Mouse (Mus musculus) lung, embryonic 14.5 days (tissue): ENCODE data around the gene Fasn. TPM values are rescaled to one million over a fixed set of nuclear protein-coding genes. Genes with fewer than 3 reads are reported as not detected.

Experiments used
- ATAC-seq: fragments of 200-750 bp; cut with Nextera tagmentation; 2 replicates; pipeline ENCODE4 v1.8.0; 2017; ENCODE audit warnings: mild to moderate bottlenecking, moderate TSS enrichment, moderate library complexity; ENCODE audit not compliant: insufficient read depth
- DNase-seq: peaks from one replicate; pipeline ENCODE4 v3.0.0-alpha.2; 2015
- H3K27ac ChIP-seq: fragments of 300-500 bp; sonication (generic); 2 replicates; pipeline ENCODE4 v1.5.1; 2014; ENCODE audit warnings: low read depth, mild to moderate bottlenecking, moderate library complexity
- H3K27me3 ChIP-seq: fragments of 300-500 bp; sonication (generic); 2 replicates; pipeline ENCODE4 v1.6.1; 2014; ENCODE audit warnings: low read length, control low read depth; ENCODE audit not compliant: insufficient read depth
- H3K36me3 ChIP-seq: fragments of 300-500 bp; sonication (generic); 2 replicates; pipeline ENCODE4 v1.6.1; 2014; ENCODE audit warnings: control low read depth; ENCODE audit not compliant: insufficient read depth
- H3K4me1 ChIP-seq: fragments of 300-500 bp; sonication (generic); 2 replicates; pipeline ENCODE4 v1.6.1; 2014; ENCODE audit warnings: antibody characterized with exemption, control low read depth; ENCODE audit not compliant: insufficient read depth
- H3K4me2 ChIP-seq: fragments of 300-500 bp; sonication (generic); 2 replicates; pipeline ENCODE4 v1.6.1; 2014; ENCODE audit warnings: mild to moderate bottlenecking
- H3K4me3 ChIP-seq: fragments of 300-500 bp; sonication (generic); 2 replicates; pipeline ENCODE4 v1.5.1; 2014; ENCODE audit warnings: low read depth, low read length
- H3K9ac ChIP-seq: fragments of 300-500 bp; sonication (generic); 2 replicates; pipeline ENCODE4 v1.6.1; 2014
- H3K9me3 ChIP-seq: fragments of 300-500 bp; sonication (generic); 2 replicates; pipeline ENCODE4 v1.6.1; 2016; ENCODE audit warnings: low read depth, low read length, control low read depth
- CTCF ChIP-seq: IDR thresholded peaks from 2 replicates; pipeline ENCODE4 v1.5.1; 2016; ENCODE audit warnings: antibody characterized with exemption, low read depth
- WGBS: fragments of 180-500 bp; shearing (Covaris S2); extraction: QIAGEN DNeasy Blood & Tissue Kit; methylation state at CpG from one replicate; pipeline ENCODE4 v1.1.7; 2014; 5-methylcytosine and 5-hydroxymethylcytosine counted together
- polyA plus RNA-seq: library from polyadenylated mRNA; unstranded; fragments of >200 nt; fragmentation: Nextera tagmentation; extraction: Ambion mirVana; gene quantifications from 2 replicates; pipeline ENCODE4 v1.2.1, GENCODE M21; 2014

Gene Fasn
- polyA plus RNA-seq, 1 experiment from 2014 or later: 95.5 TPM

DNA sequence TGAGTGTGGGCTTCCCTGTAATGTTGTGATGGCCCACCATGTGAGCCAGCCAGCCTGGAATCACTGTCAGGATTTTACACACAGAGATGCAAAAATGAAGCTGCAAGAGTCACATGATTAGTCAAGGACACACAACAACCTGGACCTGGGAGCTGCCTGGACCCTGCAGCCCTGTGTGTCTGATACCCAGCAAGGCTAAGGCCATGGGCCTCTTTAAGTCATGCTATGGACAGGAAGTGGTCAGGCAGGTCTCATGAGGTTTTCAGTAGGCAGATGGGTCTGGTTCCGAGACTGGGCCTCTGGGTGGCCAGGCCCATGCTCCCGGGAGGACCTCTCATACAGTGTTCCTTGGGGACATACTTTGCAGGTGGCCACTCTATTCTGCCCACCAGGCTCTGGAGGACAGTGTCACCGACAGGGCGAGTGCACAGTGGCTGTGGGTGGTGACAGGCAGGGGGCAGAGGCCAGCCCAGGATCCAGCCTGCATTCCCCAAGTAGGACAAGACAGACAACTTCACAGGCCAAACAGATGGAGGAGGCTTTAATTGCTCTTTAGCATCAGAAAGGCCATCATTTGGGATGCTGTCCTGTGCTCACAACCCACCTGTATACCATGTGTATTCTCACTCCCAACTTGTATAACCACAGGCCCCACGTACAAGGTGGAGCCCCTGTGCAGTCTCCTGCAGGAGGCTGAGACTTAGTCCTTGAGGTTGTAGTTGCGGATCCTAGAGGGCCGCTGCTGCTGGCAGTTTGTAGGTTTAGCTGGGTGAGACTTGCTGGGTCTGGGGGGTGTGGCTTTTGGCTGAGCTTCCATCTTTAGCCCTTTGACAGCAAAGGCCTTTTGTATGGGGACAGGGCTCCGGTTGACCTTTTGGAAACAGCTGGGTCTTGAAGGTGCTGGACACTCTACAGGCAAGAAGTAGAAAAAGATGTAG lies 1.9 kb upstream of the Fasn start:
- no peak for DNase-seq
- H3K27ac ChIP-seq: peak overlapping the region; percentile 97; the same call in 1 of the 2 replicates
- 78% methylated on average over 8 of the region's 8 CpGs for WGBS

DNA sequence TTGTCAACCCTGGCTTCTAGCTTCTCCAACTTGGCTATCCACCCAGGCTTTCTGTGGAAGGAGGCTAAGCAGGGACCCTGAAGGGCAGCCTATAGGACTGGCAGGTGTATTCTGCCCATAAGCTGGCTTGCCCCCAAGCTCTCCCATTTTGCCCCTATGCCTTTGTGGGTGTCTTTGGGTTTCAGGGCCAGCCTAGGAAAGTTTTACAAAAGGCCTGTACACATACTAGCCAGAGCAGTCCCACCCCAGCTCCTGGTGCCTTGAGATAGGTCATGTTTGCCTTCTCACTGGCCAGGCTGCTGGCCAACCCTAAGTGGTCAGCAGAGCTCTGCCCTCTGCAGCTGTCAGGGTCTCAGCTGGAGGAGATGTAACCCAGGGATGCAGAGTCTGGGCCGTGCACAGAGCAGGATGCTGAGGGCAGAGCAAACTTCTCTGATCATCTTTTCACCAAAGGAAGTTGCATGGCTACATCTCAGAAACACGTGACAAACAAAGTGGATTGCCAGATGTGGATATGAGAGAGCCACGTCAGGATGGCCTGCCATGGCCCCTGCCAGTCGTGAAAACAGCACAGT lies 1.0 kb upstream of the Fasn start:
- peak overlapping the region; percentile 89 for H3K4me3 ChIP-seq
- H3K36me3 ChIP-seq: peaks cover 23% of the 10 kb centered on the region
- H3K9me3 ChIP-seq: no peaks in the 10 kb centered on the region
- H3K4me2 ChIP-seq: peak overlapping the region; percentile 97
- ATAC-seq (no peak), DNase-seq (no peak)
- peak overlapping the region; percentile 90 for H3K9ac ChIP-seq
- WGBS: 35% methylated on average over 4 of the region's 4 CpGs
- TF ChIP-seq CTCF: no peak
- H3K27me3 ChIP-seq: no peaks in the 10 kb centered on the region
- peak overlapping the region; percentile 97 for H3K27ac ChIP-seq
- H3K4me1 ChIP-seq: peaks cover 19% of the 10 kb centered on the region

More for the DNA sequence above, 1.9 kb upstream of the Fasn start:
- Histone ChIP-seq H3K4me1 (peaks cover 19% of the 10 kb centered on the region), H3K4me2 (no peak overlapping the region), H3K27me3 (no peaks in the 10 kb centered on the region), H3K9ac (no peak overlapping the region), H3K9me3 (no peaks in the 10 kb centered on the region), H3K36me3 (peaks cover 14% of the 10 kb centered on the region), H3K4me3 (no peak overlapping the region)
- ATAC-seq: no peak
- TF ChIP-seq CTCF: no peak

DNA sequence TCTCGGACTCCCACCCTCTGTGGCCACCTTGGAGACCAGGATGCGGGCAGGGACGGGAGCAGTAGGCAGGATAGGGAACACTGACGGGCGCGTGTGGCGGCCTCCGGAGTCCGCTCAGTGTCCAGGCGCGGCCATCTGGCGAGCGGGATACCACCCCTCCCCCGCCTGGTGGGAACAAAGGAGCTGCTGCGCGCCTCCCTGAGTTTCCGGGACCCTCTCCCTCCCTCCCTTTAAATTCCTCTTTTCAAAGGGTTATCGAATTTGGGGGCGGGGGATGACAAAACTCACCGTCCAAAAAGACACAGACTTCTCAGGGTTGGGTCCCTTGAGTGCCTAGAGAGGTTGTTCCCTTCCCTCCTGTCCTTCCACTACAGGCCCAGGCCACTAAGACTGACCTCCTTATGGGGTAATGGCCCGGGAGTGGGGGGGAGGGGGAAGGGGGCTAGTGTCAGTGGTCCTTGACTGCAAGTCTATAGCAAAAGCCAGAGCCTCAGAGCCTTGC lies 491 bp upstream of the Fasn start:
- no peak for DNase-seq
- no peaks in the 10 kb centered on the region for H3K27me3 ChIP-seq
- peak overlapping the region; percentile 90 for H3K9ac ChIP-seq
- peak; percentile 13 for ATAC-seq
- no peaks in the 10 kb centered on the region for H3K9me3 ChIP-seq
- WGBS: 1% methylated on average over 21 of the region's 21 CpGs
- H3K4me2 ChIP-seq: peak overlapping the region; percentile 97
- TF ChIP-seq CTCF: no peak
- H3K4me3 ChIP-seq: peak overlapping the region; percentile 89
- H3K4me1 ChIP-seq: peaks cover 19% of the 10 kb centered on the region
- H3K27ac ChIP-seq: peak overlapping the region; percentile 97
- peaks cover 29% of the 10 kb centered on the region for H3K36me3 ChIP-seq

DNA sequence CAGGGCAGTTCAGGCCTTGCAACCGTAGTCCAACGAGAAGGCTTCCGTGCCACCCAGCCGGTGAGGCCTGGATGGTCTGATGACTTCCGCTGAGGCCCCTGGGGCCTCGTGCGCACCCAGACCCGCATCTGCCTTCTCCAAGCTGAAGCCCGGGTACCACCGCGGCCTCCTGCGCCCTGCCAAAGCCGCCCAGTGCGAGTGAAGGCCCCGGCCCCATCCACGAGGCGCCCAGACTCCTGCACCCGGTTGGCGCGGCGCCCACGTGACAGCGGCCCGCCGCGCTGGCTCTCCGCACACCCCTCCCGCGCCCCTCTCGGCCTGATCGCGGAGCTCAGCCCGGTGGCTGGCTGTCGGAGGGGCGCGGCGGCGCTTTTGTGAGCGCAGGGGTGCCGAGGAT lies 798 bp downstream of the Fasn start:
- no peak for TF ChIP-seq CTCF
- WGBS: under 1% methylated on average over 40 of the region's 40 CpGs
- Histone ChIP-seq H3K4me1 (peaks cover 19% of the 10 kb centered on the region), H3K27ac (peak overlapping the region; percentile 97), H3K27me3 (no peaks in the 10 kb centered on the region), H3K4me2 (peak overlapping the region; percentile 97), H3K4me3 (peak overlapping the region; percentile 89), H3K9ac (peak overlapping the region; percentile 90), H3K36me3 (peaks cover 42% of the 10 kb centered on the region), H3K9me3 (no peaks in the 10 kb centered on the region)
- DNase-seq (peak; percentile 80), ATAC-seq (peak; percentile 42)

DNA sequence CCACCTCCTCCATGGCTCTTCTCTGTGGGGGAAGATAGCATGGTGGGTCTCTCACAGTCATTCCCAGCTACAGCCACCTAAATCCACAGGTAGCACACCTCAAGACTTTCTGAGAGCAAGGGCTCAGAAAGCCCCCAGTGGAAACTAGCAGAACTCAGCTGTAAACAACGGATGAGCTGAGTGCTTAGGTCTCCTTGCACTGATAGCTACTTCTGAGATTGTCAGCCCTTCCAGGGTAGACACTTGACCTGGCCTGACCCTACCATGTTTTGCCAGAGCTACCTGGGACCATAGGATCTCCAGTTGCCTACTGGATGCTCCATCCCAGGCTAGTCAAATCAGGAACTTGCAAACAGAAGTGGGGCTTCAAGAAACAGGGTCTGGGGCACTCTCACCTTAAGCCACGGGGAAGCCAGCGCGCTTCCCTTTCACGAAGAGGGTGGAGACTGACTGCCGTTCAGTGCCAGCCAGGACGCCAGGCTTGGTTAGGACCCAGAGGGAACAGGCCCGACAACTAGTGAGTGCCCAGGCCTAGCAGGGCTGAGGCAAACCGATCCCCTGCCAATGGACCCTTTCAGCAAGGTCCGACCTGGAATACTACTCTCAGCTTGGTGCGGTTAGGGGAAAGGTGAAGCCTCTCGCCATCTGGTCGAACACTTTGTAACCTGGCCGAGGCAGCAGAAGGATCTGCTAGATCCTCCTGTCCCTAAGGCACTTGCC lies 1.4 kb downstream of the Fasn start:
- Histone ChIP-seq H3K9me3 (no peaks in the 10 kb centered on the region), H3K27ac (peak overlapping the region; percentile 97), H3K36me3 (peaks cover 47% of the 10 kb centered on the region), H3K9ac (peak overlapping the region; percentile 90), H3K4me2 (peak overlapping the region; percentile 97), H3K4me1 (peaks cover 19% of the 10 kb centered on the region), H3K27me3 (no peaks in the 10 kb centered on the region), H3K4me3 (peak overlapping the region; percentile 89)
- no peak for ATAC-seq
- DNase-seq: peak; percentile 33
- TF ChIP-seq CTCF: no peak
- WGBS: 1% methylated on average over 14 of the region's 14 CpGs

DNA sequence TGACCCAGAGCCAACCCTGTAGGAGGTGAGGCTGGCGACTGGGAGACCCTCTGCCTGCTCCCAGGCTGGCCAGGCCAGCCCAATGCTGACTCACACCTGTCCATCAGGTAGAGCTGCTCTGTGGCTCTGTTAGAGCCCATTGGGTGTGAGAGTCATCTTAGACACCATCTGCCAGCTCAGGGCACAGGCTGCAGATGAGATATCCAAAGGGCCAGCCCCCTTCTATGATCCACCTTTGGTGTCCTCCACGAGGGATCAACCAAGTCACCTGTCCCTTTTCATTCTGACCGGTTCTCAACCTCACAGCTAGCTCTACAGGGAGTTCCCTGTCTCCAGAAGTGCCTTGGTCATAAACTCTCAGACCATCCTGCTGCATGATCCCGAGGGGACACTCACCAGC lies 2.0 kb downstream of the Fasn start:
- Histone ChIP-seq H3K4me1 (peaks cover 19% of the 10 kb centered on the region), H3K9ac (peak overlapping the region; percentile 90), H3K4me2 (peak overlapping the region; percentile 97), H3K4me3 (peak overlapping the region; percentile 89), H3K27me3 (no peaks in the 10 kb centered on the region), H3K36me3 (peaks cover 54% of the 10 kb centered on the region), H3K9me3 (no peaks in the 10 kb centered on the region), H3K27ac (no peak overlapping the region)
- no peak for TF ChIP-seq CTCF
- ATAC-seq (no peak), DNase-seq (no peak)
- WGBS: 47% methylated on average over 4 of the region's 4 CpGs
